Mouse (Mus musculus) stomach, embryonic 15.5 days (tissue): Measurements from ENCODE around the gene Cxcr5. TPM values are rescaled to one million over a fixed set of nuclear protein-coding genes. Genes with fewer than 3 reads are reported as not detected.
A peak's percentile ranks its signal among the peaks of the same experiment; 100 is the strongest.
"Not testable (repeated sequence)": the region's sequence is repeated elsewhere in the genome, so short reads cannot be mapped to it uniquely, and the experiment has no call there.

Experiments used
- ATAC-seq: fragments of 200-750 bp; cut with Nextera tagmentation; 2 replicates; pipeline ENCODE4 v1.8.0; 2017; ENCODE audit warnings: low read depth, moderate number of reproducible peaks, moderate TSS enrichment; ENCODE audit not compliant: insufficient read depth, low FRiP score
- H3K27ac ChIP-seq: fragments of 300-500 bp; sonication (generic); 2 replicates; pipeline ENCODE4 v1.5.1; 2015; ENCODE audit warnings: mild to moderate bottlenecking, inconsistent platforms
- H3K27me3 ChIP-seq: fragments of 300-500 bp; sonication (generic); replicated peaks from 2 replicates; pipeline ENCODE4 v1.6.1; 2015; ENCODE audit warnings: inconsistent platforms
- H3K36me3 ChIP-seq: fragments of 300-500 bp; sonication (generic); 2 replicates; pipeline ENCODE4 v1.6.1; 2015; ENCODE audit warnings: inconsistent platforms
- H3K4me1 ChIP-seq: fragments of 300-500 bp; sonication (generic); 2 replicates; pipeline ENCODE4 v1.6.1; 2015; ENCODE audit warnings: inconsistent platforms
- H3K4me2 ChIP-seq: fragments of 300-500 bp; sonication (generic); 2 replicates; pipeline ENCODE4 v1.6.1; 2015; ENCODE audit warnings: mild to moderate bottlenecking, inconsistent platforms
- H3K4me3 ChIP-seq: fragments of 300-500 bp; sonication (generic); replicated peaks from 2 replicates; pipeline ENCODE4 v1.5.1; 2015; ENCODE audit warnings: inconsistent platforms
- H3K9ac ChIP-seq: fragments of 300-500 bp; sonication (generic); 2 replicates; pipeline ENCODE4 v1.6.1; 2015; ENCODE audit warnings: inconsistent platforms
- H3K9me3 ChIP-seq: fragments of 300-500 bp; sonication (generic); 2 replicates; pipeline ENCODE4 v1.6.1; 2016; ENCODE audit warnings: inconsistent platforms
- WGBS: fragments of 180-500 bp; shearing (Covaris S2); methylation state at CpG from one replicate; pipeline ENCODE4 v1.1.7; 2015; 5-methylcytosine and 5-hydroxymethylcytosine counted together
- polyA plus RNA-seq: library from polyadenylated mRNA; unstranded; fragments of >200 nt; fragmentation: Nextera tagmentation; extraction: Ambion mirVana; gene quantifications from 2 replicates; pipeline ENCODE4 v1.2.1, GENCODE M21; 2015

Gene Cxcr5
- polyA plus RNA-seq, 1 experiment from 2014 or later: 0.62 TPM

GRCm38 (mm10) chr9:44586640-44587261 lies 25.1 kb upstream of the Cxcr5 start:
- ATAC-seq: peak; percentile 51
- Histone ChIP-seq H3K27ac (no peak overlapping the region), H3K27me3 (no peaks in the 10 kb centered on the region), H3K36me3 (no peaks in the 10 kb centered on the region), H3K4me3 (no peak overlapping the region), H3K4me2 (no peak overlapping the region), H3K9ac (no peak overlapping the region), H3K4me1 (peaks cover 4% of the 10 kb centered on the region; the same call in 1 of the 2 replicates), H3K9me3 (no peaks in the 10 kb centered on the region)
- 66% methylated on average over 8 of the region's 8 CpGs for WGBS

DNA sequence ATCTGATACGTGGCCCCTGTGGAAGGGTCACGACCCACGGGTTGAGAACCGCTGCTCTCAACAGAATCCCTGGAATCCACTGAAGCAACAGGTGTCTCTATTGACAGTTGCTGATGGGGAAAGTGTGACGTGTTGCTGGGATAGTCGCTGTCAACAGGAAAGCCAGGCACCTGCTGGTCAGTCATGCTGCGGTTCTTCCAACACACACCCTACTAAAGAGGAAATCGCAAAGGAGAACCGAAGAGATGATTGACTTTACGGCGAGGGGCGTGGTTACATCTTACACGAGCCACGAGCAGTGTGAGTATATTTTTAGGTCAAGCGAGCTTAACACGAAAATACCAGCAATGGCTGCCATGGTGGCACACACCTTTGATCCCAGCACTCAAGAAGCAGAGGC lies 20.7 kb upstream of the Cxcr5 start:
- no peaks in the 10 kb centered on the region for H3K36me3 ChIP-seq
- H3K9me3 ChIP-seq: no peaks in the 10 kb centered on the region
- ATAC-seq: no peak
- no peak overlapping the region for H3K4me2 ChIP-seq
- H3K9ac ChIP-seq: no peak overlapping the region
- peaks cover 7% of the 10 kb centered on the region; the same call in 1 of the 2 replicates for H3K4me1 ChIP-seq
- H3K4me3 ChIP-seq: no peak overlapping the region
- 69% methylated on average over 16 of the region's 16 CpGs for WGBS
- no peaks in the 10 kb centered on the region for H3K27me3 ChIP-seq
- H3K27ac ChIP-seq: no peak overlapping the region

DNA sequence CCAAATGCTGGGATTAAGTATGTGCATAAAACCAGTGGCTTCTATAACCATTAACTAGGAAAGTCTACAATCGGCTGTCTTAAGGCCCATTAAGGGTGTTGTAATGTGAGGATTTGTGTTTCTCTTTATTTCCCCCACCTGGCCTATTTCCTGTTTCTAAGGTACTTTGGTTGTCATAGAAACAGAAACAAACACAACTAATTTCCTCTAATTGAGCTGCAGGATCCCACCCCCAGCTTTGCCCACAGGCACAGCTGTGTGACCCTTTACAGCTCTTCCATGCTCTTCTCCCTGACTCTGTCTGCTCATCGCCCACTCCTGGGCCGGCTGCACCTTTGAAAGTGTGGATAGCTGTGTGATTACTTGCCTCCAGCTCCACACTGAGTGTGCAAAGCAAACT lies 19.7 kb upstream of the Cxcr5 start:
- 30% methylated on average over 3 of the region's 3 CpGs for WGBS
- H3K9me3 ChIP-seq: no peaks in the 10 kb centered on the region
- H3K27ac ChIP-seq: peak overlapping the region; percentile 1; the same call in 1 of the 2 replicates
- H3K9ac ChIP-seq: no peak overlapping the region
- H3K36me3 ChIP-seq: no peaks in the 10 kb centered on the region
- 0 out of 2 replicates have a peak, but pooled peaks cover 3% of the 10 kb centered on the region for H3K4me1 ChIP-seq
- no peaks in the 10 kb centered on the region for H3K27me3 ChIP-seq
- no peak for ATAC-seq
- no peak overlapping the region for H3K4me3 ChIP-seq
- H3K4me2 ChIP-seq: no peak overlapping the region

DNA sequence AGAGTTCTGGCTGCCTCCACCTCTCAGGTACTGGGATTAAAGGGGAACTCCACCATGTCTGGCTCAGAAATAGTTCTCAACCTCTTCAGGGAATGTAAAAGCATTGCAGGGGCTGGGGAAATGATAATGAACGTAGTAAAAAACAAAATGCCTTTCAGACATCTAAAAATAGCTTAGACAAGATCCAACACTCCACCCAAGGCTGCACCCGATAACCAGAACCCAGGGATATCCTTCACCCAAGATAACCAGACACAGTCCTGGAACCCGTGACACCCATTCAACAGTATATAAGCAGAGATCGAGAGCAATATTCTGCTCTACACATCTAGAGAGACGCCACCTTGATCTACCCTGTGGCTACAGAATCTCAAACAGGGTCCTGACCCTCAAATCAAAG lies 18.4 kb upstream of the Cxcr5 start:
- no peak overlapping the region for H3K27ac ChIP-seq
- H3K4me3 ChIP-seq: no peak overlapping the region
- WGBS: 84% methylated on average over 5 of the region's 5 CpGs

DNA sequence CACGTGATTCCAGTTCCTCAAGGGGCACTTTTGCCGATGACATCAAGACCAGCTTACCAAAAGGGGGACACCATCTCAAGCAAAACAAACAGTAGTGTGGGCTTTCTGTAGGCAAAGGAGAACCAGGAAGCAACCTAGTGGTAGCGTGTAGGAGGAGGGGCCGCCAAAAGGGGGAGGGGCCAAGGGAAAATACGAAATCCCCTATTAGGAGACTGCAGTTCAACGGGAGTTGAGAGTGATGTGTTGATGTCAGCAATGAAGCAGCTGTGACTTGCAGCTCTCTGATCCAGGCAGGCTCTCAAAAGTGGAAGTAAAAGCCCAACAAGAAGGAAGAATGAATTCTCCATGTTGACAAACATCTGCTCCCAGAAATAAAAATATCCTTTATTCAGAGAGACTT lies 17.7 kb upstream of the Cxcr5 start:
- Histone ChIP-seq H3K9me3 (no peaks in the 10 kb centered on the region), H3K4me1 (0 out of 2 replicates have a peak, but pooled peaks cover 3% of the 10 kb centered on the region), H3K4me2 (peak overlapping the region; percentile 26), H3K27ac (no peak overlapping the region), H3K27me3 (no peaks in the 10 kb centered on the region), H3K36me3 (no peaks in the 10 kb centered on the region), H3K9ac (no peak overlapping the region), H3K4me3 (no peak overlapping the region)
- WGBS: 29% methylated on average over 6 of the region's 6 CpGs
- ATAC-seq: 0 out of 2 replicates have a peak, but pooled peaks have one; percentile 31

More for the DNA sequence above, 18.4 kb upstream of the Cxcr5 start:
- Histone ChIP-seq H3K4me2 (no peak overlapping the region), H3K36me3 (no peaks in the 10 kb centered on the region), H3K27me3 (no peaks in the 10 kb centered on the region), H3K4me1 (0 out of 2 replicates have a peak, but pooled peaks cover 3% of the 10 kb centered on the region), H3K9me3 (no peaks in the 10 kb centered on the region), H3K9ac (no peak overlapping the region)
- peak; percentile 60; the same call in 1 of the 2 replicates for ATAC-seq

DNA sequence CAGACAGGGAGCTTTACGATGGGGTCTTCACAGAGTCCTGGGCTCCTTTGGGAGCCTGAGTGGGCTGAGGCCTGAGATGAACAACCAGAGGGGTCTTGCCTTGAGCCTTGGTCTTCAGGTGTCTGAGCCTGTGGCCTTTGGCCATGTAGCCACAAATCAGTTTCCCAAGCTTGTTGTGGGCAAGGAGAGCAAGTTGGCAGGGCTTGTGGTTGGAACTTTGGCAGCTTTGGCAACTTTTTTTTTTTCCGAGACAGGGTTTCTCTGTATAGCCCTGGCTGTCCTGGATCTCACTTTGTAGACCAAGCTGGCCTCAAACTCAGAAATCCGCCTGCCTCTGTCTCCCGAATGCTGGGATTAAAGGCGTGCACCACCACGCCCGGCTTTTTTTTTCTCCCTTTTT lies 14.4 kb upstream of the Cxcr5 start:
- not testable (repeated sequence) for H3K27ac ChIP-seq, H3K36me3 ChIP-seq, H3K4me1 ChIP-seq, H3K27me3 ChIP-seq, H3K4me2 ChIP-seq, H3K9me3 ChIP-seq, H3K9ac ChIP-seq, ATAC-seq, H3K4me3 ChIP-seq
- 93% methylated on average over 7 of the region's 7 CpGs for WGBS

- 89% methylated on average over 2 of the region's 2 CpGs for WGBS
- Histone ChIP-seq H3K9ac (no peak overlapping the region), H3K27ac (no peak overlapping the region), H3K9me3 (no peaks in the 10 kb centered on the region), H3K4me2 (no peak overlapping the region), H3K4me3 (no peak overlapping the region), H3K4me1 (0 out of 2 replicates have a peak, but pooled peaks cover 3% of the 10 kb centered on the region), H3K27me3 (no peaks in the 10 kb centered on the region), H3K36me3 (no peaks in the 10 kb centered on the region)
- no peak for ATAC-seq
Observed at GRCm38 (mm10) chr9:44575095-44575494, 13.4 kb upstream of the Cxcr5 start.

- no peak for ATAC-seq
- Histone ChIP-seq H3K4me3 (no peak overlapping the region), H3K9ac (no peak overlapping the region), H3K36me3 (no peaks in the 10 kb centered on the region), H3K27me3 (no peaks in the 10 kb centered on the region), H3K27ac (no peak overlapping the region), H3K4me2 (no peak overlapping the region), H3K4me1 (no peaks in the 10 kb centered on the region), H3K9me3 (no peaks in the 10 kb centered on the region)
- 71% methylated on average over 4 of the region's 4 CpGs for WGBS
Observed at GRCm38 (mm10) chr9:44573306-44573705, 11.6 kb upstream of the Cxcr5 start.

DNA sequence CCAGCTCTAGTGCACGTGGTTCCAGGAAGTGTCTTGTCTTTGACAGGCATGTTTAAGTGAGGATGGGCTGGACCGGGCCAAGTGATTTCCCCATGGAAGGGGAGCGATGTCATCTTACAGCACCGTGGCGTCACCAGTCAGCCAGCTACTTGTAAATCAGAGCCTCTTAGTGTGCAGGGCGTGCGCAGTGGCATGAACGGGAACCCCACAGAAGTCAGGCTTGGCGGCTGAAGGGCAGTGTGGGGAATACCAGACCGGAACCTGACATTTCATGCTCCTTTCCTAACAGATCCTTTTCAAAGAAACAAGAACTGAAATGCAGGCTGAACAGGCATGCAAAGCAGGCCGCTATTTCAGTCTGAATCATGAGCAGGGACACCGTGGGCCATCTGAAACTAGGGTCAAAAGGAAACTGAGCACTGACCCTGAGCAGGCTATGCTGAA lies 9.3 kb upstream of the Cxcr5 start:
- no peak overlapping the region for H3K9ac ChIP-seq
- no peaks in the 10 kb centered on the region for H3K4me1 ChIP-seq
- no peak overlapping the region for H3K4me3 ChIP-seq
- H3K36me3 ChIP-seq: no peaks in the 10 kb centered on the region
- no peak for ATAC-seq
- no peak overlapping the region for H3K4me2 ChIP-seq
- 83% methylated on average over 12 of the region's 12 CpGs for WGBS
- H3K27me3 ChIP-seq: no peaks in the 10 kb centered on the region
- no peak overlapping the region for H3K27ac ChIP-seq
- no peaks in the 10 kb centered on the region for H3K9me3 ChIP-seq

DNA sequence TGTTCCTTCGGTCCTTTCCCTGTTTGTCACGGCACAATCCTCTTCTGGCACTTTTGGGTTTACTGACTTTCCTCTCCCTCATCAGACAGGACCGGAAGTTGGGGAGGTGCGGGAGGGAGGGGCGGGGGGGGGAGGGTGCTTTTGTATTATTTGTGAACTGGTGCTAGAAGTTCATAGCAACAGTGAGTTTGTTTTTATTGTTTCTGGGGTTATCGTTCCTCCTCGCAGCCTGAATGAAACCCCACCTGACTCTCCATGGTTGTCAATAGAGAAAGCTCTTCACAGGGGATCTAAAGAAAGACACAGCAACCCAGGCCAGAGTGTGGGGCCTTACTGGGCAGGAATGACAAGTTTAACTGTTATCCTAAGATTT lies 6.4 kb upstream of the Cxcr5 start:
- no peak for ATAC-seq
- Histone ChIP-seq H3K27me3 (no peaks in the 10 kb centered on the region), H3K4me3 (no peak overlapping the region), H3K27ac (no peak overlapping the region), H3K9ac (no peak overlapping the region), H3K9me3 (no peaks in the 10 kb centered on the region), H3K36me3 (no peaks in the 10 kb centered on the region), H3K4me1 (no peaks in the 10 kb centered on the region), H3K4me2 (no peak overlapping the region)
- WGBS: 42% methylated on average over 7 of the region's 7 CpGs

GRCm38 (mm10) chr9:44567338-44568082 lies 5.8 kb upstream of the Cxcr5 start:
- Histone ChIP-seq H3K9ac (no peak overlapping the region), H3K9me3 (no peaks in the 10 kb centered on the region), H3K36me3 (no peaks in the 10 kb centered on the region), H3K27me3 (no peaks in the 10 kb centered on the region), H3K4me1 (no peaks in the 10 kb centered on the region), H3K4me2 (no peak overlapping the region), H3K27ac (no peak overlapping the region), H3K4me3 (no peak overlapping the region)
- no peak for ATAC-seq
- 69% methylated on average over 9 of the region's 9 CpGs for WGBS

GRCm38 (mm10) chr9:44565367-44565766 lies 3.7 kb upstream of the Cxcr5 start:
- H3K4me2 ChIP-seq: no peak overlapping the region
- ATAC-seq: peak; percentile 68; the same call in 1 of the 2 replicates
- 81% methylated on average over 6 of the region's 6 CpGs for WGBS

More at GRCm38 (mm10) chr9:44565367-44565766, 3.7 kb upstream of the Cxcr5 start:
- Histone ChIP-seq H3K27me3 (no peaks in the 10 kb centered on the region), H3K4me1 (no peaks in the 10 kb centered on the region), H3K36me3 (no peaks in the 10 kb centered on the region), H3K9me3 (no peaks in the 10 kb centered on the region), H3K27ac (no peak overlapping the region), H3K9ac (no peak overlapping the region), H3K4me3 (no peak overlapping the region)
